Mouse (Mus musculus): ENCODE data around the gene Syt1.

Syt1 gene

DNA sequence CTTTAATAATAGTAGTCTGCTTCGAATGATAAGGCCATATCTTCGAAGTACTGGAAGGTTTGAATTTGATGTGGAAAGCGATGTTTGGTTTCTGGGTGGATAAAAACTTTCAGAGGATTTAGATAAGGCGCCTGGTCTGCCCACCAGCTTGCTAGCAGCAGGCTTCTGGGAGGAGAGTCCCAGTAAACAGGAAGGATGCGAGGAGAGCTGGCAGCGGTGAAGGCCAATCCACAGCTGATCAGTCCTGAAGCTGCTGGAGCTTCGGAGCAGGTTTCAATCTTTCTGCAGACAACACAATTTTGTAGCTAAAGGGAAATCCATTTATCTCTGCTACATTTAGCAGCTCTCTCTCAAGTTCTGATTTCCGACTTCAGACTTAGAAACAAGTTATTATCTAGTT, 358.7 kb downstream of the Syt1 start:
- no peak for DNase-seq (ENCODE audit: low spot score)

DNA sequence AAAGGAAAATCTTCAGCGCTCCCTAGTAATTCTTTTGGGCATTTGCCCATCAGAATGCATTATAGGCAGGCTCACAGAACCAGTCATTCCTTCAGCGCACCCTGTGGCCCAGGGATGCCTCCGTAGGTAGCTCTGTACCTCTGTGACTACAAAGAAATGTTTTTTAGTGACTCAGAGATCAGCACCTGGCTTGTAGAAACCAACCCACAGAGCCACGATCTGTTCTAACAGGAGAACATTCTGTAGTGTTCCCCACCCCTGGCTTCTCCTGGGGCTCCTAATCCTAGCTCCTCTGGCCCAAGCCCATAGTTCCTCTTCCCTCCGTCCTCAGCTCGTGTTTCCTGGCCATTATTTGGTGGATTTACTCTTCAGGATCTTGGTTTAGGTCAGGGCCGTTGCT, 361.6 kb downstream of the Syt1 start:
- no peak for DNase-seq (ENCODE audit: low spot score)

DNA sequence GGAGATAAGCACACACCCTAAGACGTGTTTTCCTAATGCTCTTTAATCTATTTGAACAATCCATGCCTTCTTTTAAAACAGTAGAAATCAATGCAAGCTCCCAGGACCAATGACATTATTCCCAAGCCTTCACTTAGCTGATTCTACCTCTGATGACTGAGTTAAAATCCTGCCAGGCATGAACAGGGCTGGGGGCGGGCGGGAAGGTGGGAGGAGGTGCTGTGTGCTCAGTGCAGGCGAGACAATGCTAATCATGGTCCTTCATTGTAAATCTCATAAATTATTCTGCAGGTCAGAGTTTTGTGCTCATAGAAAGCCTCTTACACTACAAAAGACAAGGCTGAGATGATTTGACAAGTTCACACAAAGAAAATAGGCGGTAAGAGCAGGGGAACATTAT, 366.9 kb downstream of the Syt1 start:
- no peak for DNase-seq (ENCODE audit: low spot score)

DNA sequence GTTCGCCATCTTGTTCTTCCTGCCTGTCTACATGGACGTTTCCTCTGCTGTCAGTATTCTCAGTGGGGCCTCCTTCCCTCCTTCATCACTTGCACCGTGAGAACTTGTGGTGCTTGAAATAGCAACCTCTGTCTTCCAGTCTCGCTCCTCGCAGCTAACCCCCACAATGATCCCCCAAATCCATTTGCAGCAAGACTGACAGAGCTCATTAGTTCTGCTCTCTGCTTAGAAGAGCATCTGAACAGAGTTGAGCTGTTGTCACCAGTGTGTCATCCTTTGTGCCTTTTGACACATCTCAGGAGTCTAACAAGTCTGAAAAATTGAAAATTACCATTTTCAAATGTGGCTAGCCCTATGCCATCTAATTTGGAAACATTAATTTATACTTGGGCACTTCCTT, 372.7 kb downstream of the Syt1 start:
- DNase-seq (ENCODE audit: low spot score), result no peak

DNA sequence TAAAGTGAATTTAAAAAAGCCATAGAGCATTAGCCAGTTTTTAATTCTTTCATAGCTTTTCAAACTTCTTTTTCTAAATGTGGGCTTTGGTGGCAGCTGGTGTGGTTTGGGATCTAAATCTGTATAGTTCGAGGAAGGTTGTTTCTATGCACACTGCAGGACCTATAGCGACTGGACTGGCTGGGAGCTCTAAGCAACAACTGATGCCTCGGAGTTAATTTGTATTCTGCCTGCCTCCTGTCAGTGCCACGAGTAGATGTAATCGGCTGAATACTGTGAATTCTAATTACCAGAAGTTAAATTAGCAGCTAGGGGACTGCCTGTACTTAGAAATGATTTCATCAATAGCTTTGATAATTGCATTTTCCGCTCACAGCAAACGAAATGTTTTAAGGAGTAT, 374.7 kb downstream of the Syt1 start:
- no peak for DNase-seq (ENCODE audit: low spot score)

DNA sequence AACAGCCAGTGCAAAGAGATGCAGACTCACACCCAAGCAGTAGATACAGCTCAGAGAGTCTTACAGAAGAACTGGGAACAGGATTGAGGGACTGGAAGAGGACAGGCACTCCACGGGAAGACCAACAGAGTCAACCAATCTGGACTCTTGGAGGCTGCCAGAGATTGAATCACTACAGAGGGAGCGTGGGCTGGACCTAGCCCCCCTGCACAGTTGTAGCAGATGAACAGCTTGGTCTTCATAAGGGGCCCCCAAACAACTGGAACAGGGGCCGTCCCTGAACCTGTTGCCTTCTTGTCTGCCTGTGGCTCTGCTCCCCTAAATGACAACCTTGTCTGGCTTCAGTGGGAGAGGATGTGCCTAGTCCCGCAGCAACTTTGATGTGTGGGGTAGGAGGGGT, 375.2 kb downstream of the Syt1 start:
- no peak for DNase-seq (ENCODE audit: low spot score)

DNA sequence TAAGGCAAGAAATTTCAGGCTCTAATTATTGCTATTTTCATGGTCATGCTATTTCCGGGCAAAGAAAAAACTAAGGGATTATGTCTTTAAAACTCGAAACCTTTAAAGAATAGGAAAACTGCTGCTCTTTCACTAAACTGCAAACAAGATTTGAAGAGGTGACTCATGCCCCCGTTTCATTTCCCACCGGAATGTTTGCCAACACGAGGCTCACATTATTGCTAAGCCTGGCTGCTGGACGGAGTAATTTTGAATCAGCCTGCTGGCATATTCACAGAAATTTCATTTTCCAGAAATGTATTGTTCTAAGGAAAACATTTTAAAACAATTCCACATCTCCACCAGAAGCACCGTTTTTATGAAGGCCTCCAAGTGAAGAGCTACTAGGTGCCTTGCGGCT, 379.9 kb downstream of the Syt1 start:
- no peak for DNase-seq (ENCODE audit: low spot score)

DNA sequence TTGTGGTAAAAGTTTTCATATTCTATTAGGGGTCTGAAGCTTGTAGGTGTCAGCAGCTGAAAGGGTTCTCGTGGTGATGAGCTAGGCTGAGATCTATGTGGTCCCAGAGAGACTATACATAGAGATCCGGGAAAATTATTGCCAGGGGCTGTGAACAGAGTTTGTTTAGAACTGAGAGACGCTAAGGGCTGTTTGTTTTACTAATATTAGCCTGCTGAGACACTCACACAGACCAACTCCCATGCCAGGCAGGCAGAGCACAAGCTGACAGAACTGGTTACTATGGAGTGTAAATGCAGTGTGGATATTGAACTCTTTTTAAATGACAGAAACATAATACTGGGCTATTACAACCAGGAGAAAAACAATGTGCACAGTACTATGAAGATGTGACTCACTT, 384.4 kb downstream of the Syt1 start:
- DNase-seq (ENCODE audit: low spot score), result no peak

DNA sequence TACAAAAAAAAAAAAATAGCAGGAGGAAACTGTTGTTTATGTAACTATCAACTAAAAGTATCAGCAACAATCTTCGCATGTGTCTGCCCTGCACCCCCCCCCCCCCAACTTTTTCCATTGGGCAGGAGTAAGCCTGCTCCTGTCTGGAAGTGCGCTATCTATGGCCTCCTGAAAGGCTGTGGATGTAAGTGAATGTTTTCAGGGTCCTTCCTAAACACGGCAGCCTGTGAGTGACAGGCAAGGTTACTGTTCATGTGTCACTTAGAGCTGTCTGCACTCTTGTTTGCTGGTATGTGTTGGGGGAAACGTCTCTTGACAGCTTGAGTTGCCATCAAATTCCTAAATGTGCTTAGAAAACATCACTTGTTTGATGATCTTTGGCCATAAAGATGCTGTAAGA, 387.8 kb downstream of the Syt1 start:
- DNase-seq (ENCODE audit: low spot score), result no peak

DNA sequence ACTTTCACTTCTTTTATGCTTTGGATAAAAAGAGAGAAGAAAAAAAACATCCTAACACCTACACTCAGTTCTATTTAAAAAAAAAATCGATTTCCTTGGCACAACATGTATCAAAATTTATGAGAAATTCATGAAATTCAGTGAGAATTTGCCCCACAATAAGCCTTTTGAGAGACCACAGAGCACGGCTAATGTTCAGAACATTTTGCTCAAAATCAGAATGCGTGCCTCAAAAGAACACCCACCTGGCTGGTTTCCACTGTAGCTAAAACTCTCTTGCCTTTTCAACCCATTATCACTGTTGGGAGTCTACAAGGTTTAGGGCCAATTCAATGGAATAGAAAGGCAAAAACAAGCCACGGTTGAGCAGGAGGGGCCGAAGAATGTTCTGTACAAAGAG, 390.9 kb downstream of the Syt1 start:
- DNase-seq (ENCODE audit: low spot score), result no peak

DNA sequence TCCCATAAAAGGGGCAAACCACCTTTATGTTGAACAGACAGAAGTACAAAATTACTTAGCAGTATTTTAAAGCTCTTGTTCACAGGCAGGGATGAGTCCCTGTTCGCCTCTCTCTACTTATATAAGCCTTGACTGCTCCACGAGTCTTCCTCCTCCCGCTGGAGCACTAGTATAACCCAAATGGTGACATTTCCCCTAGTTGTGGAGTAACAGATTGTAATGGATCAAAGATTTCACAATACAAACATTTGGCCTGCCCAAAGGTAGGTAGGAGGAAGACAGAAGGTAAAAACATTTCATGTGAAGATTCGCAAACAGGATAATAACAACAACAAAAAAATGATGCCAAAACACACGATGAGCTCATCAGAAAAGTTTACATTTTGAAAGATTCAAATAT, 391.6 kb downstream of the Syt1 start:
- no peak for DNase-seq (ENCODE audit: low spot score)

DNA sequence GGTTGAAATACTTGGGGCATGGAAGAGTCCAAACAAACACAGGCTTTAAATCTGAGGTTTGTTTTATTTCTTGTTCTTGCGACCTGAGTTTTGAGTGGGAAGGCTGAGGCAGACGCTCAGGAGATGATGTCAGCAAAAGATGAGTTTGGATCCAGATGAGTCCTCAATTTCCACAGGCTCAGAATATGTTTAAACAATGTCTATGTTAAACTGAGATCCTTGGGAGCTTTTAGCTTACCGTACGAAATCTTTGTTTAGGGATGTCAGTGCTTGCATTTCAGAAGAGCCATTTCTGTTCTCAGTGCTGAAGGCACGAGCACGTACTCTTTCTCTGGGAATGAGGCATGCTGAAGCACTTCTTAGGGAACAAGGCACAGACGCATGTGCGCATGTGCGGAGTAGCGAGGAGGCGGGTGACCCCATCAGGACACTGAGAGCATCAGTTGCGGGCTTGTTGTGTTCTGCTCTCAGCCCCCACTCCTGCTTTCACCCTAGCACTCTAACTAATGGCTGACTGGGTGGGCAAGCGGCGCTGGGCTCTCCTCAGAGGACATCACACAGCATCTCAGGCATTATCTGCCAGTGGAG, 400.6 kb downstream of the Syt1 start:
- no peak for DNase-seq (ENCODE audit: low spot score)

DNA sequence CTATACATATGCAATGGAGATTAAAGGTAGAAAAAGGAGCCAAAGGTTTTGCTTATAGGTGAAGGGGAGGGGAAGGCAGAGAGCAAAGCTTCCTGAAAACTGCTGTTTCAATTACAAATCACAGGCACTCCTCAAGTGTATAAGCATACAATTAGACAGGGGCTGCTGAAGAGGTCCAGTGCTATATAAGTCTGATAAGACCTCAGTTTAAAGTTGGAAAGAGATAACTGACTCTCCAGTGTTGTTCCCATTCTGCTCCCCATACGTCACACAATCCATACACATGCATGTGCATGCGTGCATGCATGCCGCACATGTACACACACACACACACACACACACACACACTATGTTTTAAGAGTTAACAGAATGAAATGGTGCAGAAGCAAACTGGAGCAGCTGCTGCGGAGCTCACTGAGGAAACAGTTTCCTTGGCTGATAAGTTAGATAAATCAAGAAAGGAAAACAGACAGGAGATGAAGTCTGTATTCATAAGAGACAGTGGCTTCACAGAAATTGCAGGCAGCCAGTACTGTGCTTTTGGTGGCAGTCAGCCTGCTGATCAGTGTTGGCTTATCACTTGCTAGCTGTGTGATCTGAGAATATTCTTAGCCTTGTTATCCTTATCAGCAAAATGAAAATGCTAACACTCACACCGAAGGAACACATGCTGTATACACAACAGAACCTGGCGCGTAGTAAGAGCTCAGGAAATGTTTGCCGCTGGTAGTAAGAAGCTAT, 408.9 kb downstream of the Syt1 start:
- DNase-seq (ENCODE audit: low spot score), result no peak

DNA sequence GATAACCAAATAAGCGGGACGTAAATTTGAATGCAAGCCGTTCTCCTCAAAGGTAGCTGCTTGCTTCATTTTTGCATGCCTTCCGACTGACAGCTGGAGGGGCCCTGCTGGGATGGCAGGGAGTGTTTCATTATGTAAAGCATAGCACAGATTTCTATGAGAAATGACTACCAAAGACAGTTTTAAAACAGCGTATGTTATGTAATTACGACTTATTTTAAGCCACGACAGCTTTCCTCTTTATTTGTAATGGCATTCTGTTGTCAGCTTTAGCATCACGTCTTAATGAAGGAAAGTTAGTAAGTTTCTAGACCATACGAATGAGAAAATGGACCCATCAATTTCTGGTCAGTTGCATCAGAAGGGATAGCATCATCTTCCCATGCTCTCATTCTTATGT, 410.1 kb downstream of the Syt1 start:
- no peak for DNase-seq (ENCODE audit: low spot score)

DNA sequence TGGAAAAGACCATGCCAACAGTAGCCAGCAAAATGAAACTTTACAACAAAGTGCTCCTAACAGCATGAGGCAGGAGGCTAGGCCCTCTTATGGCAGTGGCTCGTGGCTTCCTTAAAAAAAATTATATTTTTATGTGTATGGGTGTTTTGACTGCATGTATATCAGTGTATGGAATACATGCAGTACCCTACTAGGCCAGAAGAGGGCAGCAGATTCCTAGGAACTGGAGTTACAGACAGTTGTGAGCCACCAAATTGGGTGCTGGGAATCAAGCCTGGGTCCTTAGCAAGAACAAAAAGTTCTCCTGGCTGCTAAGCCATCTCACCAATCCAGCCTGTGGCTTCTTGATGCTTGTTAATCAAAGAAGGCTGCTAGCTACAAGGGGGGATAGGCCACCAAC, 413.4 kb downstream of the Syt1 start:
- no peak for DNase-seq (ENCODE audit: low spot score)

DNA sequence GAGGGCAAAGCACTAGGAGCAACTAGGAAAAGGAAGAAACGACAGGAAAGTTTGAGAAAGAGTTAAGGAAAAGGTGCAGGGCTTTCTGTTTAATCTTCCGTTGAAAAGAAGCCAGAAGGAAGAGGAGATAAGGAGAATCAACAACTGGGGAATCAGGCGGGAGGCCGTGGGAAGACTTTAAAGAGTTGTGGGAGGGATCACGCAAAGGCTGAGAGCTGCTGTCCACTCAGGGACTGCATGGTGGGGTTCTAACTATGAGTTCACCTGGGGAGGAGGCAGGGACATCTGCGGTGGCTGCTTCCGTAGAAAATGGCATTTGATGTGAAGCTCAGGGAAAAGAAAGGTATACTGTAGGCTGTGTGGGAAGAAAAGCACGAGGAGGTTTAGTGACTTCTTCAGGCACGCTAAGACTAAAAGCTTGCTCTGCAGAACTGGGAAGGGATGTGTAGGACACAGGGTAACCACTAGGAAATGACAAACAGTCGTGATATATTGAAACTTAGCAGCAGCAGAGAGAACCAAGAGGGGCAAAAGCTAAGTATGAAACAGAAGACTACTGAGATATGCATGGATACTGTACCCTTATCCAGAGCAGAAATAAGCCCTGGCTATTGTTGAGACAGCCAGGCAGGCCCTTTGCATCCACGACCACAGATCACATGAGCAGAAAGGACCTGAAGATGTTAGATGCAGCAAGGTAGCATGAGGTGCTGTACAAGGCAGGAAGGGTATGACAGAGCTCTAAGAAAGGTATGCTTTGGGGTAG, 414.4 kb downstream of the Syt1 start:
- DNase-seq (ENCODE audit: low spot score), result no peak

DNA sequence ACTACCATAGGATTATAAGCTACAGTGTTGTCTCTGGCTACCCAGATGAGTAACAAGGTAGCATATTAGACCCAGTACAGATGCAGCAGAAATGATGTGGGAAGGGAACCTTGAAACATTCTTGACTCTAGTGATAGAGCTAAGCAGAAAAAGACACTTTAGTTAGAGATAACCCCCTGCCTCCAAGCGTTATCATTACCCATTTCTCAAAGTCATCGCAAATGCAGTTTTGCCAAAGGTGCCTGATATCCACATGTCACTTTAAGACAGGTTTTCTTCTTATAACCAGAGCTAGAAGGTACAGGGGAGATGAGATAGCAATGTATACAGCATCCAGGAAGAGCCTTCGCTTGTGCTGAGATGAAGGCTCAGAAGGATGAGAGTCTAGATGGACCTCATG, 421.4 kb downstream of the Syt1 start:
- no peak for DNase-seq (ENCODE audit: low spot score)

DNA sequence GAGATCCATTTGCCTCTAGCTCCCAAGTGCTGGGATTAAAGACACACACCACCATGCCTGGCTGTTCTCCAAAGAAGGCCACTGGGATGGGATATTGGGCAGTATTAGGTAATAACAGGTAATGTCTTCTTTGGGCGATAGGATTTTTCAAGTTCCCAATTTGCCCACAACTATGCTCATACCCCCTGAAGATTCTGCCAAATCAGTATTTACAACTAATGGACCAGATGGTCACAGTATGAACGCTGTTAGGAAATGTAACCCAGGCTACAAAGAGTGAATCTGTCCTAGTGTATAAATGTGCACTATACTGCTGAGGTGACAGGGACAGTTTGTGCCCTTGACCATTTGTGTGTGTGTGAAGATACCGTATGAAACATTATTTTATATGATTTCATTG, 421.9 kb downstream of the Syt1 start:
- no peak for DNase-seq (ENCODE audit: low spot score)

DNA sequence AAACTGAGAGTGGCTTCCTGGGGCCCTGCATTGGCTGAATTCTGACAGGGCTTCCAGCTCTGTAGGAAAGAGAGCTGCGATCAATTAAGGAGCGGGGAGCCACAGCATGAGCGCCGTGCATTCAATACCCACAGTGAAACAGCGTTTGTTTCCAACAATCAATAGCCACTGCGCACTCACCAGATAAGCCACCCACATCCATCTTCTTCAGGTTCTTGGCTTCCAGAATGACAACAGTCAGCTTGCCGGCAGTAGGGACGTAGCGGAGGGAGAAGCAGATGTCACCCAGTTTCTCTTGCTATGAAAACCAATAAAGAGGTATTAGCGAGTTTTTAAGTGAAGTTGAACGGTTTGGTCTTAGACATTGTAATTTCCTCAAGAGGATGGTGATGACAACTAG, 427.1 kb downstream of the Syt1 start:
- no peak for DNase-seq (ENCODE audit: low spot score)

DNA sequence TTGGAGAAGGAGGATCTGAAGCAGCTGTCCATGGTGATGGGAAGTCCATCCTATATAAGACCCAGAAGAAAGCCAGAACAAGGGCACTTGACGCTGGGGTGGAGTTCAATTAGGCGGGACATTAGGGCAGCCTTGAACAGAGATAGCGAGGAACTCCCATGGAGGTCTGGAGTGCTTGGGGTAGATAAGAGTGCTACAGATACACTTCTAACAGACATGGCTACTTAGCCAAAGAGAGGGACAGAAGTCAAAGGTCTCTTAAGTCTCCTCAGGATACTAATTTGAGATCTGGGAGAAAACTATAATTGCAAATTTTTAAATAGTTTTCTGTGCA, 428.4 kb downstream of the Syt1 start:
- DNase-seq (ENCODE audit: low spot score), result no peak

DNA sequence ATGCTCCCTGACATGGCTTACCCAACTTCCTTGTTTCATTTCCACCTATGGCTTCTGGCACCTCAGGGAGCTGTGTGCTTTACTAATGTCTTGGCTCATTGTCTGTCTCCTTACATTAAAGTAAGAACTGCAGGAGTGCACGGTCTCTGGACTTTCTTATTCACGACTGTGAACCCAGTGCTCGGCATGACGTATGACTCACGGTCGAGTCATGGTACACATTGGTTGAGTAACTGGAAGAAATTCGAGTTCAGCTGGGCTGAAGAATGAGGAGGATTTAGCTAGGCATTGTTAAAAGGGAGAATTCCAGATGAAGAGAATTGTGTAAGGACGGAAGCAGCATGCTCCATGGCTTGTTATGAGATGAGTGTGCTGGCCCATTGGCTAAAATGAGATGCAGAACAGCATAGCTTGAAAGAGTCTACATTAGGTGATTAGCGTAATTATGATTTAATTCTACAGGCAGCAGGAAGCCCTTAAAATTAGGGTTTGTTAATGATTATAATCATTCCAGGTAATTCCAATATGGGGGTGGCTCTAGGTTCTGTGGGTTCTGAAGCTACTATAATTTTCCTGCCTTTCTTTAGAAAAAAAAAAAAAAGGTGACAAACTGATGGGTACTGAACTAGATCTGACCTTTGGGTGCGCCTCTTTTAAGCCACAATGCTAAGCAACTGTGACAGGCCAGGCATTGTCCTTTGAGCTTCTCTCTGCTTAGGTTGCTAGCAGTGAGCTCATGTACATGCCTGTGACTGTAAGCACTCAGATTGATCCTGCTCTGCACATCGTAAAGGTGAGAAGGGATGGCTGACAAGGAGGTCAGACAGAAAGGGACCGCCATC, 429.0 kb downstream of the Syt1 start:
- no peak for DNase-seq (ENCODE audit: low spot score)

DNA sequence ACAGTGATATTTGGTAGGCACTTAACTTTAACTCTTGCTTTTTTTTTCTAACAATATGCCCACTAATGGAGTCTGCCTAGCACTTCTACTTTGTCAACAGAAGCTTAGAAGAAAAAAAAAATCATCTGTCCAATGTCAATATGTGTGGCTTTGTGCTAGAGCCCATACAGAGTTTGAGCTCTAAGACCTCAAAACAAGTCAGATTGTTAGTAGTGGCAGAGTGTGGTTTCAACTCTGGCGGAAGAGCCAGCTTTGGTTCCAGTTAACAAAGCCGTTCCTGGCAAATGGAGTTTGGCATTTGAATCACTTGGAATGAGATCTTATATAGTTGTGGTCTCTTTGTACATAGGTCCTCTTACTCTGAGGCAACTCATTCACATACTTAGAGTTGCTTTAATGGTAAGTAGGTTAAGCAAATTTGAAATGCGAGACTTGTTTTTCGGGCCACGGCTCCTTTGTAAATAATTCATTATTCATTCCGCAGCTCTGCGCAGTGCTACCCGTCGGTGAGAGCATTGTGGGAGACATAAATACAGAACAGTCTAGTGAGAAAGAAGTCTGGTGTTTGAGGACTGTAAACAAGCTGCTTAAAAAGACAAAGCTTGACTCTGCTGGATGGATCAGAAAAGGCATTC, 429.9 kb downstream of the Syt1 start:
- no peak for DNase-seq (ENCODE audit: low spot score)

All from T-cell, adult 2 months (primary cell).